Mouse (Mus musculus): Measurements from ENCODE around the gene Zdhhc5. TPM values are rescaled to one million over a fixed set of nuclear protein-coding genes. Genes with fewer than 3 reads are reported as not detected.
A peak's percentile ranks its signal among the peaks of the same experiment; 100 is the strongest.

The Zdhhc5 gene
- total and polyA plus RNA-seq, 3 experiments = 25.4 to 45.5 (median 37.7) TPM

GRCm38 (mm10) chr2:84762818-84763217 lies 47.8 kb upstream of the Zdhhc5 start:
- dilution Hi-C loops (cut with MboI; ENCODE audit: extremely low pct_ligation_motif_present, extremely low pct_unique_long_range_greater_than_20kb, low sequenced_read_pairs) = no loop called here
- Histone ChIP-seq H3K4me2 (ENCODE audit: insufficient read depth, low read depth, poor library complexity, severe bottlenecking) (no peak overlapping the region), H3K9ac (ENCODE audit: insufficient read depth, low read depth) (no peak overlapping the region), H3K4me3 (replicated peaks in 1 of 3; ENCODE audit: low read depth in 2 of 3, low read length in 2 of 3, poor library complexity in 1 of 3) (no peak overlapping the region), H3K27ac (ENCODE audit: insufficient read depth, low read depth) (no peak overlapping the region), H3K27me3 (replicated peaks) (peaks cover 7% of the 10 kb centered on the region), H3K9me3 (replicated peaks; ENCODE audit: low read length) (no peaks in the 10 kb centered on the region), H3K79me2 (replicated peaks; ENCODE audit: control insufficient read depth, extremely low read depth, insufficient read depth, poor library complexity, severe bottlenecking) (no peaks in the 10 kb centered on the region), H3K36me3 (replicated peaks in 1 of 2; ENCODE audit: control insufficient read depth in 1 of 2, insufficient read depth in 1 of 2, low read length in 1 of 2) (no peaks in the 10 kb centered on the region), H3K4me1 (ENCODE audit: control insufficient read depth in 1 of 2, insufficient read depth in 2 of 2) (0 out of 4 replicates have a peak, but pooled peaks cover 0 to 5% of the 10 kb centered on the region in 2 experiments)
- in situ Hi-C loops (cut with MboI; ENCODE audit: low pct_ligation_motif_present, low pct_unique_long_range_greater_than_20kb, low sequenced_read_pairs) = no loop called here
- no peak for TF ChIP-seq NELFE (IDR thresholded peaks at IDR 0.05; ENCODE audit: low read depth, low read length)
- DNase-seq (ENCODE audit: extremely low read depth) = no peak

- Histone ChIP-seq H3K9me3 (replicated peaks; ENCODE audit: low read length) (no peaks in the 10 kb centered on the region), H3K27ac (ENCODE audit: insufficient read depth, low read depth) (no peak overlapping the region), H3K27me3 (replicated peaks) (peaks cover 6% of the 10 kb centered on the region), H3K4me1 (ENCODE audit: control insufficient read depth in 1 of 2, insufficient read depth in 2 of 2) (0 out of 4 replicates have a peak, but pooled peaks cover 0 to 5% of the 10 kb centered on the region in 2 experiments), H3K9ac (ENCODE audit: insufficient read depth, low read depth) (no peak overlapping the region), H3K4me3 (replicated peaks in 1 of 3; ENCODE audit: low read depth in 2 of 3, low read length in 2 of 3, poor library complexity in 1 of 3) (no peak overlapping the region), H3K79me2 (replicated peaks; ENCODE audit: control insufficient read depth, extremely low read depth, insufficient read depth, poor library complexity, severe bottlenecking) (no peaks in the 10 kb centered on the region), H3K4me2 (ENCODE audit: insufficient read depth, low read depth, poor library complexity, severe bottlenecking) (0 out of 2 replicates have a peak overlapping the region, but pooled peaks have one; percentile 2), H3K36me3 (replicated peaks in 1 of 2; ENCODE audit: control insufficient read depth in 1 of 2, insufficient read depth in 1 of 2, low read length in 1 of 2) (no peaks in the 10 kb centered on the region)
- dilution Hi-C loops (cut with MboI; ENCODE audit: extremely low pct_ligation_motif_present, extremely low pct_unique_long_range_greater_than_20kb, low sequenced_read_pairs) = no loop called here
- no peak for TF ChIP-seq MEF2A (IDR thresholded peaks at IDR 0.05; ENCODE audit: borderline replicate concordance, low read depth, low read length)
- no peak for TF ChIP-seq E2F4 (IDR thresholded peaks at IDR 0.05; ENCODE audit: insufficient replicate concordance, low read depth, low read length)
- no peak for TF ChIP-seq ELF1 (IDR thresholded peaks at IDR 0.05; ENCODE audit: low read depth, low read length)
- no peak for TF ChIP-seq USF1 (IDR thresholded peaks at IDR 0.05; ENCODE audit: low read depth, low read length)
- TF ChIP-seq NRF1 (IDR thresholded peaks at IDR 0.05; ENCODE audit: low read depth, low read length) = no peak
- DNase-seq (ENCODE audit: extremely low read depth) = no peak
- in situ Hi-C loops (cut with MboI; ENCODE audit: low pct_ligation_motif_present, low pct_unique_long_range_greater_than_20kb, low sequenced_read_pairs) = no loop called here
These were observed 47.3 kb upstream of the Zdhhc5 start for GRCm38 (mm10) chr2:84762295-84762694.

- no peak overlapping the region for H3K27ac ChIP-seq (ENCODE audit: insufficient read depth, low read depth)
- H3K79me2 ChIP-seq (replicated peaks; ENCODE audit: control insufficient read depth, extremely low read depth, insufficient read depth, poor library complexity, severe bottlenecking) = no peaks in the 10 kb centered on the region
- H3K9me3 ChIP-seq (replicated peaks; ENCODE audit: low read length) = no peaks in the 10 kb centered on the region
- H3K4me1 ChIP-seq (ENCODE audit: control insufficient read depth in 1 of 2, insufficient read depth in 2 of 2) = 0 out of 4 replicates have a peak, but pooled peaks cover 0 to 5% of the 10 kb centered on the region in 2 experiments
- dilution Hi-C loops (cut with MboI; ENCODE audit: extremely low pct_ligation_motif_present, extremely low pct_unique_long_range_greater_than_20kb, low sequenced_read_pairs) (no loop called here), in situ Hi-C loops (cut with MboI; ENCODE audit: low pct_ligation_motif_present, low pct_unique_long_range_greater_than_20kb, low sequenced_read_pairs) (no loop called here)
- H3K36me3 ChIP-seq (replicated peaks in 1 of 2; ENCODE audit: control insufficient read depth in 1 of 2, insufficient read depth in 1 of 2, low read length in 1 of 2) = no peaks in the 10 kb centered on the region
- peaks cover 6% of the 10 kb centered on the region for H3K27me3 ChIP-seq (replicated peaks)
- peak overlapping the region; percentile 2; the same call in 1 of the 2 replicates for H3K4me2 ChIP-seq (ENCODE audit: insufficient read depth, low read depth, poor library complexity, severe bottlenecking)
- H3K4me3 ChIP-seq (replicated peaks in 1 of 3; ENCODE audit: low read depth in 2 of 3, low read length in 2 of 3, poor library complexity in 1 of 3) = no peak overlapping the region
- TF ChIP-seq BHLHE40 (IDR thresholded peaks at IDR 0.05; ENCODE audit: low read depth, low read length) = 0 out of 2 replicates have a peak, but pooled peaks have one; percentile 26
- TF ChIP-seq EP300 (IDR thresholded peaks at IDR 0.05; ENCODE audit: low read length) = 0 out of 2 replicates have a peak, but pooled peaks have one; percentile 30
- TF ChIP-seq CHD1 (IDR thresholded peaks at IDR 0.05; ENCODE audit: low read depth, low read length) = no peak
- no peak for TF ChIP-seq USF2 (conservative IDR thresholded peaks at IDR 0.05; ENCODE audit: low read depth, low read length)
- 0 out of 2 replicates have a peak, but pooled peaks have one; percentile 42 for TF ChIP-seq MXI1 (IDR thresholded peaks at IDR 0.05; ENCODE audit: low read depth, low read length)
- TF ChIP-seq MYC (IDR thresholded peaks at IDR 0.05; ENCODE audit: low read depth, low read length) = no peak
- H3K9ac ChIP-seq (ENCODE audit: insufficient read depth, low read depth) = no peak overlapping the region
- no peak for DNase-seq (ENCODE audit: extremely low read depth)
These were observed 46.9 kb upstream of the Zdhhc5 start for GRCm38 (mm10) chr2:84761840-84762239.

Measured in CH12.LX (cell line).